Mouse (Mus musculus) kidney, postnatal 0 days (tissue): ENCODE measurements around the gene Sbds. TPM values are rescaled to one million over a fixed set of nuclear protein-coding genes. Genes with fewer than 3 reads are reported as not detected.

Experiments
- ATAC-seq: fragments of 200-750 bp; cut with Nextera tagmentation; replicated peaks from 2 replicates; pipeline ENCODE4 v1.8.0; 2017; ENCODE audit warnings: low read depth, moderate number of reproducible peaks, moderate TSS enrichment, moderate library complexity; ENCODE audit not compliant: low FRiP score
- DNase-seq: peaks from one replicate; pipeline ENCODE4 v3.0.0-alpha.2; 2016; ENCODE audit warnings: low spot score
- H3K27ac ChIP-seq: fragments of 300-500 bp; sonication (generic); 2 replicates; pipeline ENCODE4 v1.5.1; 2014; ENCODE audit warnings: mild to moderate bottlenecking
- H3K27me3 ChIP-seq: fragments of 300-500 bp; sonication (generic); 2 replicates; pipeline ENCODE4 v1.6.1; 2014; ENCODE audit warnings: low read length, mixed read lengths; ENCODE audit not compliant: insufficient read depth
- H3K36me3 ChIP-seq: fragments of 300-500 bp; sonication (generic); 2 replicates; pipeline ENCODE4 v1.6.1; 2014; ENCODE audit warnings: low read length, mixed read lengths; ENCODE audit not compliant: insufficient read depth
- H3K4me1 ChIP-seq: fragments of 300-500 bp; sonication (generic); replicated peaks from 2 replicates; pipeline ENCODE4 v1.6.1; 2014; ENCODE audit warnings: antibody characterized with exemption, low read length, mixed read lengths; ENCODE audit not compliant: insufficient read depth
- H3K4me2 ChIP-seq: fragments of 300-500 bp; sonication (generic); 2 replicates; pipeline ENCODE4 v1.6.1; 2014; ENCODE audit warnings: mild to moderate bottlenecking, low read length, moderate library complexity, mixed read lengths
- H3K4me3 ChIP-seq: fragments of 300-500 bp; sonication (generic); replicated peaks from 2 replicates; pipeline ENCODE4 v1.5.1; 2014; ENCODE audit warnings: low read depth, low read length
- H3K9ac ChIP-seq: fragments of 300-500 bp; sonication (generic); 2 replicates; pipeline ENCODE4 v1.6.1; 2014; ENCODE audit warnings: low read depth, low read length
- H3K9me3 ChIP-seq: fragments of 300-500 bp; sonication (generic); replicated peaks from 2 replicates; pipeline ENCODE4 v1.6.1; 2016; ENCODE audit warnings: low read length, inconsistent platforms, mixed read lengths
- CTCF ChIP-seq: IDR thresholded peaks from 2 replicates; pipeline ENCODE4 v1.5.1; 2016; ENCODE audit warnings: antibody characterized with exemption, low read depth, mild to moderate bottlenecking, moderate library complexity
- WGBS: fragments of 180-500 bp; shearing (Covaris S2); extraction: QIAGEN DNeasy Blood & Tissue Kit; methylation state at CpG from one replicate; pipeline ENCODE4 v1.1.7; 2014; 5-methylcytosine and 5-hydroxymethylcytosine counted together
- polyA plus RNA-seq: library from polyadenylated mRNA; unstranded; fragments of >200 nt; fragmentation: Nextera tagmentation; extraction: Ambion mirVana; gene quantifications from 2 replicates; pipeline ENCODE4 v1.2.1, GENCODE M21; 2015

Sbds gene
- polyA plus RNA-seq, 1 experiment from 2014 or later, result 78.5 TPM

GRCm38 (mm10) chr5:130197981-130198380, 57.3 kb downstream of the Sbds start:
- Histone ChIP-seq H3K27ac (no peak overlapping the region), H3K4me2 (no peak overlapping the region), H3K4me3 (no peak overlapping the region), H3K36me3 (peaks cover 26% of the 10 kb centered on the region; the same call in 1 of the 2 replicates), H3K4me1 (no peaks in the 10 kb centered on the region; the same call in 1 of the 2 replicates), H3K9me3 (no peaks in the 10 kb centered on the region), H3K9ac (no peak overlapping the region), H3K27me3 (no peaks in the 10 kb centered on the region)
- DNase-seq, result no peak
- no peak for ATAC-seq
- no peak for TF ChIP-seq CTCF
- WGBS, result 70% methylated on average over 7 of the region's 7 CpGs

- no peaks in the 10 kb centered on the region for H3K9me3 ChIP-seq
- WGBS, result 57% methylated on average over 3 of the region's 3 CpGs
- H3K27ac ChIP-seq, result no peak overlapping the region
- no peaks in the 10 kb centered on the region for H3K27me3 ChIP-seq
- H3K4me2 ChIP-seq, result no peak overlapping the region
- H3K4me1 ChIP-seq, result no peaks in the 10 kb centered on the region; the same call in 1 of the 2 replicates
- no peak overlapping the region for H3K9ac ChIP-seq
- peaks cover 26% of the 10 kb centered on the region; the same call in 1 of the 2 replicates for H3K36me3 ChIP-seq
- TF ChIP-seq CTCF, result no peak
- DNase-seq (no peak), ATAC-seq (no peak)
- no peak overlapping the region for H3K4me3 ChIP-seq
These were observed 57.9 kb downstream of the Sbds start for GRCm38 (mm10) chr5:130197454-130197853.

GRCm38 (mm10) chr5:130196307-130196706, 59.0 kb downstream of the Sbds start:
- no peak overlapping the region for H3K27ac ChIP-seq
- ATAC-seq, result no peak
- no peak for TF ChIP-seq CTCF
- no peak overlapping the region for H3K9ac ChIP-seq
- DNase-seq, result peak; percentile 24
- H3K4me3 ChIP-seq, result no peak overlapping the region
- no peak overlapping the region for H3K4me2 ChIP-seq
- no peaks in the 10 kb centered on the region for H3K9me3 ChIP-seq
- H3K36me3 ChIP-seq, result peaks cover 35% of the 10 kb centered on the region; the same call in 1 of the 2 replicates
- no peaks in the 10 kb centered on the region for H3K27me3 ChIP-seq
- H3K4me1 ChIP-seq, result no peaks in the 10 kb centered on the region; the same call in 1 of the 2 replicates
- WGBS, result 71% methylated on average over 1 of the region's 1 CpGs

Other genes starting within 250 kb of the Sbds start
- gene Asl, start 226.3 kb downstream of the Sbds start, polyA plus RNA-seq, result 86.4 and 94.1 TPM in 2 replicates
- gene Crcp, start 226.2 kb downstream of the Sbds start, polyA plus RNA-seq, result 36.8 and 42.8 TPM in 2 replicates
- 63.9 and 66.5 TPM in 2 replicates for gene Tpst1, start 182.2 kb downstream of the Sbds start, polyA plus RNA-seq
- gene Kctd7, start 110.7 kb downstream of the Sbds start, polyA plus RNA-seq, result 4.0 and 4.2 TPM in 2 replicates
- 28.1 and 31.8 TPM in 2 replicates for gene Rabgef1, start 83.7 kb downstream of the Sbds start, polyA plus RNA-seq
- gene Tmem248, start 38.4 kb downstream of the Sbds start, polyA plus RNA-seq, result 33.6 and 41.1 TPM in 2 replicates
- gene Tyw1, start 89 bp upstream of the Sbds start, polyA plus RNA-seq, result 20.8 and 24.6 TPM in 2 replicates
- gene Caln1, start 113.9 kb upstream of the Sbds start, polyA plus RNA-seq, result 0.11 and 0.17 TPM in 2 replicates
- not detected in 2 replicates for gene A330070K13Rik, start 129.1 kb upstream of the Sbds start, polyA plus RNA-seq